In genomic region chr14:110770694-110771093, GRCm38 (mm10) we compare ENCODE assay signal across 26 mouse cellular contexts. TPM values are rescaled to one million over a fixed set of nuclear protein-coding genes. Genes with fewer than 3 reads are reported as not detected.
"Had no signal": no experiment of that assay in that cellular context is flagged by ENCODE, and none has a peak within 500 bp of the region (broad histone marks: within the 10 kb centered on the region; RNA-seq: fewer than 3 reads in every experiment).

No protein-coding gene starts in this region.

- H3K27ac ChIP-seq: limb, embryonic 12.5 days; limb, embryonic 15.5 days; liver, embryonic 14.5 days; lung, embryonic 15.5 days; midbrain, embryonic 12.5 days; neural tube, embryonic 12.5 days; neural tube, embryonic 15.5 days; stomach, embryonic 15.5 days had no signal

- H3K27me3 ChIP-seq: limb, embryonic 12.5 days; limb, embryonic 15.5 days; lung, embryonic 15.5 days; midbrain, embryonic 12.5 days; neural tube, embryonic 12.5 days; neural tube, embryonic 15.5 days; stomach, embryonic 15.5 days had no signal

- DNase-seq: kidney, adult 2 months; kidney, postnatal 10 days; kidney, postnatal 36 days; left cerebral cortex, postnatal 4 days; liver, postnatal 0 days; lung, postnatal 14 days; lung, postnatal 4 days; right cerebral cortex, adult 18-20 months; right cerebral cortex, postnatal 14 days; spleen, adult 18-20 months; thymus, adult 18-20 months; thymus, postnatal 36 days had no signal

- ATAC-seq: inflammation-experienced regulatory T-cells, adult 6 months; intestine, embryonic 16.5 days; liver, postnatal 0 days had no signal

- H3K9ac ChIP-seq: limb, embryonic 12.5 days; limb, embryonic 15.5 days; liver, embryonic 14.5 days; liver, postnatal 0 days; lung, embryonic 15.5 days; midbrain, embryonic 12.5 days; neural tube, embryonic 12.5 days; neural tube, embryonic 15.5 days; stomach, embryonic 15.5 days had no signal

- H3K9me3 ChIP-seq: limb, embryonic 12.5 days; limb, embryonic 15.5 days; lung, embryonic 15.5 days; midbrain, embryonic 12.5 days; neural tube, embryonic 12.5 days; neural tube, embryonic 15.5 days; stomach, embryonic 15.5 days had no signal

- H3K4me2 ChIP-seq: limb, embryonic 12.5 days; limb, embryonic 15.5 days; liver, embryonic 11.5 days; lung, embryonic 15.5 days; midbrain, embryonic 12.5 days; neural tube, embryonic 12.5 days; neural tube, embryonic 15.5 days; stomach, embryonic 15.5 days had no signal

- H3K4me1 ChIP-seq: limb, embryonic 12.5 days; limb, embryonic 15.5 days; lung, embryonic 15.5 days; midbrain, embryonic 12.5 days; neural tube, embryonic 12.5 days; neural tube, embryonic 15.5 days; stomach, embryonic 15.5 days had no signal

- H3K4me3 ChIP-seq: limb, embryonic 12.5 days; limb, embryonic 15.5 days; lung, embryonic 15.5 days; midbrain, embryonic 12.5 days; neural tube, embryonic 12.5 days; neural tube, embryonic 15.5 days; stomach, embryonic 15.5 days had no signal

- H3K36me3 ChIP-seq: limb, embryonic 12.5 days; limb, embryonic 15.5 days; lung, embryonic 15.5 days; midbrain, embryonic 12.5 days; neural tube, embryonic 12.5 days; neural tube, embryonic 15.5 days; stomach, embryonic 15.5 days had no signal

RNA-seq across cellular contexts. Expression of gene Slitrk6, which starts 15.7 kb away (rescaled TPM):
- total RNA-seq: megakaryocyte progenitor cell, adult 5-6 weeks; megakaryocyte-erythroid progenitor cell, adult 5-6 weeks had no signal
- polyA plus RNA-seq: inflammation-experienced regulatory T-cells, adult 6 months; testis, adult 2 months had no signal
